Mouse (Mus musculus) CH12.LX (cell line): Measurements from ENCODE around the gene Lcn5. TPM values are rescaled to one million over a fixed set of nuclear protein-coding genes. Genes with fewer than 3 reads are reported as not detected.

ENCODE experiments used
- DNase-seq: peaks from one replicate; pipeline ENCODE4 v3.0.0-alpha.2; 2013; ENCODE audit errors: extremely low read depth
- H3K27ac ChIP-seq: 2 replicates; pipeline ENCODE4 v1.5.1; 2012; ENCODE audit warnings: low read depth, mild to moderate bottlenecking, control low read depth, moderate library complexity; ENCODE audit not compliant: insufficient read depth
- H3K27me3 ChIP-seq: replicated peaks from 2 replicates; pipeline ENCODE3; 2012; ENCODE audit warnings: inconsistent platforms
- H3K36me3 ChIP-seq, 2 experiments: replicated peaks in 1 of 2; 2 replicates each; pipeline versions ENCODE3 to v1.6.1; 2012; ENCODE audit warnings: inconsistent platforms in 1 of 2, low read length in 1 of 2, mild to moderate bottlenecking in 1 of 2, mixed read lengths in 1 of 2, moderate library complexity in 1 of 2; ENCODE audit not compliant: control insufficient read depth in 1 of 2, insufficient read depth in 1 of 2
- H3K4me1 ChIP-seq, 2 experiments: 2 replicates each; pipeline ENCODE4 v1.6.1; 2012; ENCODE audit warnings: inconsistent platforms in 1 of 2, moderate library complexity in 1 of 2; ENCODE audit not compliant: insufficient read depth in 2 of 2, control insufficient read depth in 1 of 2
- H3K4me2 ChIP-seq: 2 replicates; pipeline ENCODE4 v1.6.1; 2012; ENCODE audit warnings: low read depth, mild to moderate bottlenecking, control low read depth; ENCODE audit not compliant: poor library complexity, insufficient read depth, severe bottlenecking
- H3K4me3 ChIP-seq, 3 experiments: fragments of 150-350 bp in 1 of 3; sonication (generic) in 1 of 3; replicated peaks in 1 of 3; 2 replicates each; pipeline versions ENCODE3 to v1.5.1; 2011 to 2012; ENCODE audit warnings: low read depth in 2 of 3, low read length in 2 of 3, mild to moderate bottlenecking in 2 of 3, moderate library complexity in 2 of 3, control low read depth in 1 of 3, improper control_type of control experiment in 1 of 3, inconsistent platforms in 1 of 3, mixed read lengths in 1 of 3; ENCODE audit not compliant: poor library complexity in 1 of 3
- H3K79me2 ChIP-seq: replicated peaks from 2 replicates; pipeline ENCODE4 v1.6.1; 2012; ENCODE audit warnings: mild to moderate bottlenecking, moderate library complexity; ENCODE audit not compliant: control insufficient read depth, poor library complexity, insufficient read depth, severe bottlenecking; ENCODE audit errors: extremely low read depth
- H3K9ac ChIP-seq: 2 replicates; pipeline ENCODE4 v1.6.1; 2012; ENCODE audit warnings: low read depth, mild to moderate bottlenecking, control low read depth, moderate library complexity; ENCODE audit not compliant: insufficient read depth
- H3K9me3 ChIP-seq: replicated peaks from 2 replicates; pipeline ENCODE3; 2012; ENCODE audit warnings: low read length, inconsistent platforms, mixed read lengths
- BHLHE40 ChIP-seq: IDR thresholded peaks from 2 replicates; pipeline ENCODE4 v1.6.1; 2011; ENCODE audit warnings: mild to moderate bottlenecking, low read depth, low read length, improper control_type of control experiment
- CHD2 ChIP-seq: IDR thresholded peaks from 2 replicates; pipeline ENCODE4 v1.6.1; 2011; ENCODE audit warnings: low read length, improper control_type of control experiment
- CTCF ChIP-seq, 2 experiments: IDR thresholded peaks in 1 of 2; conservative IDR thresholded peaks in 1 of 2; 2 replicates each; pipeline ENCODE4 v1.5.1; 2011 to 2012; ENCODE audit warnings: low read depth in 2 of 2, low read length in 2 of 2, improper control_type of control experiment in 1 of 2, inconsistent platforms in 1 of 2, mild to moderate bottlenecking in 1 of 2, moderate library complexity in 1 of 2
- ELF1 ChIP-seq: IDR thresholded peaks from 2 replicates; pipeline ENCODE4 v1.6.1; 2014; ENCODE audit warnings: low read depth, mild to moderate bottlenecking, inconsistent platforms, low read length, improper control_type of control experiment
- IRF4 ChIP-seq: IDR thresholded peaks from 2 replicates; pipeline ENCODE4 v1.6.1; 2014; ENCODE audit warnings: low read depth, mild to moderate bottlenecking, inconsistent platforms, low read length, improper control_type of control experiment
- KAT2A ChIP-seq: IDR thresholded peaks from 2 replicates; pipeline ENCODE4 v1.6.1; 2012; ENCODE audit warnings: low read length, improper control_type of control experiment, inconsistent platforms; ENCODE audit not compliant: insufficient replicate concordance
- MAFK ChIP-seq: IDR thresholded peaks from 2 replicates; pipeline ENCODE4 v1.6.1; 2011; ENCODE audit warnings: low read length, improper control_type of control experiment; ENCODE audit not compliant: insufficient replicate concordance
- MAX ChIP-seq: IDR thresholded peaks from 2 replicates; pipeline ENCODE4 v1.6.1; 2011; ENCODE audit warnings: low read length, improper control_type of control experiment
- MAZ ChIP-seq: IDR thresholded peaks from 2 replicates; pipeline ENCODE4 v1.6.1; 2012; ENCODE audit warnings: low read depth, mild to moderate bottlenecking, inconsistent platforms, low read length, improper control_type of control experiment, moderate library complexity
- MXI1 ChIP-seq: IDR thresholded peaks from 2 replicates; pipeline ENCODE4 v1.6.1; 2011; ENCODE audit warnings: mild to moderate bottlenecking, low read depth, low read length, improper control_type of control experiment
- NELFE ChIP-seq: IDR thresholded peaks from 2 replicates; pipeline ENCODE4 v1.6.1; 2011; ENCODE audit warnings: low read depth, low read length, improper control_type of control experiment
- PAX5 ChIP-seq: IDR thresholded peaks from 2 replicates; pipeline ENCODE4 v1.6.1; 2012; ENCODE audit warnings: low read length, inconsistent platforms, mixed read lengths
- POLR2A ChIP-seq: IDR thresholded peaks from 2 replicates; pipeline ENCODE4 v1.6.1; 2011; ENCODE audit warnings: low read depth, mild to moderate bottlenecking, improper control_type of control experiment, low read length
- POLR2AphosphoS2 ChIP-seq: IDR thresholded peaks from 2 replicates; pipeline ENCODE4 v1.6.1; 2011; ENCODE audit warnings: low read depth, low read length, improper control_type of control experiment
- RAD21 ChIP-seq: IDR thresholded peaks from 2 replicates; pipeline ENCODE4 v1.6.1; 2011; ENCODE audit warnings: low read depth, mild to moderate bottlenecking, low read length, improper control_type of control experiment, moderate library complexity
- SMC3 ChIP-seq: IDR thresholded peaks from 2 replicates; pipeline ENCODE4 v1.6.1; 2011; ENCODE audit warnings: low read depth, low read length, improper control_type of control experiment
- TBP ChIP-seq: conservative IDR thresholded peaks from 2 replicates; pipeline ENCODE4 v1.6.1; 2011; ENCODE audit warnings: low read depth, low read length, improper control_type of control experiment
- UBTF ChIP-seq: IDR thresholded peaks from 2 replicates; pipeline ENCODE4 v1.6.1; 2012; ENCODE audit warnings: low read depth, mild to moderate bottlenecking, inconsistent platforms, low read length, improper control_type of control experiment, moderate library complexity
- USF2 ChIP-seq: conservative IDR thresholded peaks from 2 replicates; pipeline ENCODE4 v1.6.1; 2011; ENCODE audit warnings: low read depth, low read length, improper control_type of control experiment
- ZC3H11A ChIP-seq: IDR thresholded peaks from 2 replicates; pipeline ENCODE4 v1.6.1; 2012; ENCODE audit warnings: low read depth, mild to moderate bottlenecking, inconsistent platforms, low read length, improper control_type of control experiment
- ZKSCAN1 ChIP-seq: IDR thresholded peaks from 2 replicates; pipeline ENCODE4 v1.6.1; 2012; ENCODE audit warnings: low read depth, inconsistent platforms, low read length, improper control_type of control experiment, borderline replicate concordance
- ZMIZ1 ChIP-seq: IDR thresholded peaks from 2 replicates; pipeline ENCODE4 v1.6.1; 2012; ENCODE audit warnings: low read depth, mild to moderate bottlenecking, inconsistent platforms, low read length, improper control_type of control experiment
- dilution Hi-C: fragments of 300-500 bp; cut with MboI; formaldehyde crosslinking; loops from 2 replicates; pipeline ENCODE4 v1.14.3; 2020; ENCODE audit warnings: low sequenced_read_pairs; ENCODE audit not compliant: extremely low pct_unique_long_range_greater_than_20kb, extremely low pct_ligation_motif_present
- in situ Hi-C: fragments of 300-500 bp; cut with MboI; formaldehyde crosslinking; loops from 3 replicates; pipeline ENCODE4 v1.14.3; 2019; ENCODE audit warnings: low sequenced_read_pairs, low pct_ligation_motif_present, low pct_unique_long_range_greater_than_20kb, mixed read lengths
- polyA plus RNA-seq: library from polyadenylated mRNA; unstranded; fragments of >175 nt; gene quantifications from 2 replicates; pipeline ENCODE4 v1.2.1, GENCODE M21; 2012; ENCODE audit warnings: low read depth; ENCODE audit not compliant: insufficient read length
- total RNA-seq, 2 experiments: library from RNA; depleted of rRNA; stranded (reverse); fragments of 300-350 nt in 1 of 2; fragments of >200 nt in 1 of 2; gene quantifications; 2 replicates each; pipeline ENCODE4 v1.2.3; 2012 to 2014

Gene Lcn5
- total and polyA plus RNA-seq, 3 experiments = not detected

GRCm38 (mm10) chr2:25639890-25640289 is 17.9 kb upstream of the Lcn5 start:
- dilution Hi-C loops = no loop called here
- H3K27me3 ChIP-seq = peaks cover 66% of the 10 kb centered on the region
- TF ChIP-seq NELFE (no peak), IRF4 (no peak), POLR2A (no peak), MAZ (no peak), MAX (no peak), ZMIZ1 (no peak), UBTF (no peak), RAD21 (peak; percentile 30), CTCF (conservative IDR thresholded peaks at IDR 0.05 in 1 of 2, IDR thresholded peaks at IDR 0.05 in 1 of 2; ENCODE audit: low read depth in 2 of 2, low read length in 2 of 2) (peak; percentile 64 to 70), MAFK (no peak), SMC3 (peak; percentile 39), KAT2A (no peak), PAX5 (no peak)

GRCm38 (mm10) chr2:25652902-25653301 is 4.8 kb upstream of the Lcn5 start, which contains the start of gene Lcn8:
Lcn8 (plus strand) TSS chr2:25653120.
- in situ Hi-C loops = no loop called here
- dilution Hi-C loops = no loop called here
- Histone ChIP-seq H3K9me3 (no peaks in the 10 kb centered on the region), H3K27me3 (peaks cover 68% of the 10 kb centered on the region), H3K4me2 (no peak within 1 kb of the TSS), H3K27ac (no peak within 1 kb of the TSS), H3K79me2 (no peaks in the 10 kb centered on the region), H3K4me1 (peaks cover 5 to 9% of the 10 kb centered on the region in 2 experiments; a peak in 3 of 4 replicates), H3K36me3 (no peaks in the 10 kb centered on the region), H3K9ac (no peak within 1 kb of the TSS), H3K4me3 (no peak within 1 kb of the TSS)
- TF ChIP-seq CHD2 = no peak
- no peak for TF ChIP-seq USF2
- no peak for TF ChIP-seq ZMIZ1
- no peak for TF ChIP-seq ELF1
- no peak for TF ChIP-seq POLR2AphosphoS2
- TF ChIP-seq MXI1 = no peak
- TF ChIP-seq ZKSCAN1 = no peak
- TF ChIP-seq ZC3H11A = no peak
- no peak for TF ChIP-seq BHLHE40
- TF ChIP-seq TBP = no peak
- TF ChIP-seq IRF4 = no peak
- DNase-seq = no peak

More at GRCm38 (mm10) chr2:25639890-25640289, 17.9 kb upstream of the Lcn5 start:
- Histone ChIP-seq H3K4me1 (no peaks in the 10 kb centered on the region), H3K36me3 (no peaks in the 10 kb centered on the region), H3K4me2 (no peak overlapping the region), H3K4me3 (no peak overlapping the region), H3K27ac (no peak overlapping the region), H3K79me2 (no peaks in the 10 kb centered on the region), H3K9me3 (no peaks in the 10 kb centered on the region), H3K9ac (no peak overlapping the region)
- DNase-seq = peak; percentile 43
- in situ Hi-C loops = no loop called here
